Mouse (Mus musculus) cerebellum, adult 11 months (tissue): ENCODE measurements at regions not wholly inside any gene's neighbourhood (a gene's known extent, or its start where the extent isn't known, plus 50 kb on each side); places are given as distances from the start of the nearest gene placed in this dataset.

Experiments
- DNase-seq: peaks from one replicate; pipeline ENCODE4 v3.0.0; 2022

GRCm38 (mm10) chr1:152164843-152165489 lies 75.0 kb upstream of the 1700025G04Rik start:
- peak; percentile 45 for DNase-seq

GRCm38 (mm10) chr1:152164212-152164611 lies 74.3 kb upstream of the 1700025G04Rik start:
- DNase-seq = no peak

- DNase-seq = no peak
These were observed 62.5 kb upstream of the 1700025G04Rik start for GRCm38 (mm10) chr1:152152474-152152873.

- no peak for DNase-seq
These were observed 58.8 kb upstream of the 1700025G04Rik start for GRCm38 (mm10) chr1:152148731-152149130.

- DNase-seq = no peak
These were observed 50.2 kb upstream of the 1700025G04Rik start for GRCm38 (mm10) chr1:152140175-152140574.
